Mouse (Mus musculus) liver, adult 2 months (tissue): ENCODE results near the gene Nt5dc1. TPM values are rescaled to one million over a fixed set of nuclear protein-coding genes. Genes with fewer than 3 reads are reported as not detected.

Source experiments
- DNase-seq: peaks from one replicate; pipeline ENCODE4 v3.0.0-alpha.2; 2011; ENCODE audit warnings: low read depth, low spot score; ENCODE audit errors: extremely low read depth
- H3K27ac ChIP-seq: fragments of 200-500 bp; replicated peaks from 2 replicates; pipeline ENCODE4 v1.5.1; 2012; ENCODE audit warnings: low read depth, mild to moderate bottlenecking, control low read depth, inconsistent platforms, low read length; ENCODE audit not compliant: insufficient read depth
- H3K27me3 ChIP-seq: fragments of 200-500 bp; 2 replicates; pipeline ENCODE4 v1.6.1; 2012; ENCODE audit warnings: mild to moderate bottlenecking, moderate library complexity, low read length, inconsistent platforms; ENCODE audit not compliant: control insufficient read depth, insufficient read depth
- H3K36me3 ChIP-seq: fragments of 200-500 bp; 2 replicates; pipeline ENCODE4 v1.6.1; 2012; ENCODE audit warnings: low read length, inconsistent platforms; ENCODE audit not compliant: control insufficient read depth, insufficient read depth
- H3K4me1 ChIP-seq: fragments of 200-500 bp; 2 replicates; pipeline ENCODE4 v1.6.1; 2011; ENCODE audit warnings: low read length; ENCODE audit not compliant: control insufficient read depth, insufficient read depth
- H3K4me3 ChIP-seq: fragments of 200-500 bp; 2 replicates; pipeline ENCODE4 v1.5.1; 2011; ENCODE audit warnings: low read depth, mild to moderate bottlenecking, control low read depth, low read length, moderate library complexity; ENCODE audit not compliant: insufficient read depth
- H3K79me2 ChIP-seq: fragments of 200-500 bp; 2 replicates; pipeline ENCODE4 v1.6.1; 2012; ENCODE audit warnings: inconsistent platforms, mild to moderate bottlenecking, low read length, moderate library complexity; ENCODE audit not compliant: control insufficient read depth, insufficient read depth
- H3K9ac ChIP-seq: fragments of 200-500 bp; 2 replicates; pipeline ENCODE4 v1.6.1; 2012; ENCODE audit warnings: low read depth, mild to moderate bottlenecking, control low read depth, inconsistent platforms, low read length
- CTCF ChIP-seq: fragments of 200-500 bp; IDR thresholded peaks from 2 replicates; pipeline ENCODE4 v1.5.1; 2011; ENCODE audit warnings: low read depth, low read length, control low read depth
- POLR2A ChIP-seq: fragments of 200-500 bp; IDR thresholded peaks from 2 replicates; pipeline ENCODE4 v1.6.1; 2011; ENCODE audit warnings: low read length, control low read depth; ENCODE audit not compliant: insufficient read depth; ENCODE audit errors: extremely low read depth
- WGBS: fragments of 180-500 bp; shearing (Covaris S2); methylation state at CpG from one replicate; pipeline ENCODE4 v1.1.7; 2018; 5-methylcytosine and 5-hydroxymethylcytosine counted together
- polyA plus RNA-seq: library from polyadenylated mRNA; depleted of rRNA; stranded (reverse); fragments of >200 nt; gene quantifications from 2 replicates; pipeline ENCODE4 v1.2.3, GENCODE M21; 2012; rRNA removed
- total RNA-seq: library from RNA; depleted of rRNA; stranded (reverse); fragments of >200 nt; gene quantifications from 2 replicates; pipeline ENCODE4 v1.2.3, GENCODE M21; 2014; rRNA removed

The Nt5dc1 gene
- total and polyA plus RNA-seq, 2 experiments = 6.9 to 18.7 TPM

DNA sequence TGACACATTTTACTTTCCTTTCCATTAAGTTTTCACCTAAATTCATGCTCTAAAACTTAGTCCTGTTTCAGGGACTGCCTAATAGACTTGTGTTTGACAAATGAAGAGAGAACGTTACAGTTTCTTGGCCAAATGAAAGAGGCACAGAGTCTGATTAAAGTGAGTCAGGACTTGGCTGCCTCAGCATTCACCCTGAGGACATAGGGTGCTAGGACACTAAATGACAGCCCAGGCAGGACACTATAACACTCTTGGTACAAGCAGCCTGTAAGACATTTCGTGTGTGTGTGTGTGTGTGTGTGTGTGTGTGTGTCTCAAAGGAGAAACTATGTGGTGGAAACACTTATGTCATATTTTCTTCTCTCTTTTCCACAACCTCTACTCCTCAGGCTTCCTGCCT, 172.2 kb downstream of the Nt5dc1 start:
- TF ChIP-seq POLR2A = no peak
- TF ChIP-seq CTCF = no peak
- Histone ChIP-seq H3K4me3 (no peak overlapping the region), H3K27ac (no peak overlapping the region), H3K36me3 (no peaks in the 10 kb centered on the region), H3K9ac (no peak overlapping the region), H3K27me3 (no peaks in the 10 kb centered on the region), H3K4me1 (peaks cover 2% of the 10 kb centered on the region; the same call in 1 of the 2 replicates), H3K79me2 (no peaks in the 10 kb centered on the region)
- peak; percentile 16 for DNase-seq
- WGBS = 77% methylated on average over 2 of the region's 2 CpGs

DNA sequence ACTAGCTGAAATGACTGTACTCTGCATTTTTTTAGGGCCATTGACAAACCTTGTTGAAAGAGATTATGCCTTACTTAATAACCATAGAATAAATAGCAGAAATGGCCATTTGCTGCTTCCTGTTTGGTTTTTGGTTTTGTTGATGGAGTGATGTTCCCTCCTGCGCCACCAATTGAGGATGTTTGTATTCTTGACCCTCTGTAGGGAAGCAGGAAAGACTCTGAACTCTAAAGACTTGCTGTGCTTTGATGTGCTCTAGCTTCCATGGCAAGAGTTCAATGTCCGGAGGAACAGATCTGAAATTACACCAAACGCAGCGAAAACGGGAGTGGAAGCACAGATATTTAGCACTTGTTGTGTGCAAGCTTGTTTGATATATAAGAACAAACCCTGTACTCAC, 173.6 kb downstream of the Nt5dc1 start:
- Histone ChIP-seq H3K79me2 (no peaks in the 10 kb centered on the region), H3K4me3 (no peak overlapping the region), H3K27ac (no peak overlapping the region), H3K36me3 (no peaks in the 10 kb centered on the region), H3K9ac (no peak overlapping the region), H3K27me3 (no peaks in the 10 kb centered on the region), H3K4me1 (peaks cover 2% of the 10 kb centered on the region; the same call in 1 of the 2 replicates)
- WGBS = 40% methylated on average over 5 of the region's 5 CpGs
- TF ChIP-seq POLR2A (no peak), CTCF (no peak)
- peak; percentile 60 for DNase-seq

DNA sequence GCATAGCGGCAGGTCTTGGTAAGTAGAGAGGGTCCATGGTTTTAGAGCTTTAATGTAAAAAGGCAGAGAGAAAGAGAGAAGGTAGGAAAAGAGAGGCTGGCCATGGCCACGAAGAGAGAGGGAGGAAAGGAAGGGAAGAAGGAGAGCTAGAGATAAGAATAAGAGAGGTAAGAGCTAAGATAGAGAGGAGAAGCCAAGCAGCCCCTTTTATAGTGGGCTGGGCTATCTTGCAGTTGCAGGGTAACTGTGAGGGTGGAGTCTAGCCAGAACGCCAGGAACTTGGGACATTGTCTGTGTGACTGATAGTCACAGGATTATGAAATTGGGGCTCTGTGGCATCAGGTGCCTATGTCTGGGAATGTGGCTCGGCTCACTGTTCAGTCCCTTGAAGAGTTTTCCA, 179.8 kb downstream of the Nt5dc1 start:
- H3K4me3 ChIP-seq = no peak overlapping the region
- H3K27ac ChIP-seq = no peak overlapping the region
- no peaks in the 10 kb centered on the region for H3K4me1 ChIP-seq
- no peak for TF ChIP-seq POLR2A
- no peak for TF ChIP-seq CTCF
- no peak overlapping the region for H3K9ac ChIP-seq
- 79% methylated on average over 4 of the region's 4 CpGs for WGBS
- no peaks in the 10 kb centered on the region for H3K27me3 ChIP-seq
- DNase-seq = no peak
- no peaks in the 10 kb centered on the region for H3K36me3 ChIP-seq
- no peaks in the 10 kb centered on the region for H3K79me2 ChIP-seq

Other genes with a start within 250 kb of the Nt5dc1 start
- gene Dse, start 210.8 kb downstream of the Nt5dc1 start, total RNA-seq = 12.5 and 15.2 TPM in 2 replicates
- gene Dse, start 210.8 kb downstream of the Nt5dc1 start, polyA plus RNA-seq = 1.9 and 4.4 TPM in 2 replicates
- gene Tspyl1, start 136.4 kb downstream of the Nt5dc1 start, total RNA-seq = 12.9 and 14.5 TPM in 2 replicates
- 13.1 and 13.6 TPM in 2 replicates for gene Tspyl1, start 136.4 kb downstream of the Nt5dc1 start, polyA plus RNA-seq
- gene Tspyl4, start 121.1 kb downstream of the Nt5dc1 start, total RNA-seq = 2.8 and 3.2 TPM in 2 replicates
- 1.7 and 4.6 TPM in 2 replicates for gene Tspyl4, start 121.1 kb downstream of the Nt5dc1 start, polyA plus RNA-seq
- not detected in 2 replicates for gene Col10a1, start 28.6 kb downstream of the Nt5dc1 start, total RNA-seq
- not detected in 2 replicates for gene Col10a1, start 28.6 kb downstream of the Nt5dc1 start, polyA plus RNA-seq
- 4.2 and 5.2 TPM in 2 replicates for gene Frk, start 64.8 kb upstream of the Nt5dc1 start, total RNA-seq
- 0.92 and 1.2 TPM in 2 replicates for gene Frk, start 64.8 kb upstream of the Nt5dc1 start, polyA plus RNA-seq